Mouse (Mus musculus) stomach, postnatal 0 days (tissue): Measurements from ENCODE around the gene Cyth3.

ENCODE experiments used
- CTCF ChIP-seq: IDR thresholded peaks from 2 replicates; pipeline ENCODE4 v1.5.1; 2016; ENCODE audit warnings: antibody characterized with exemption, low read depth, mild to moderate bottlenecking, moderate library complexity
- EP300 ChIP-seq: optimal IDR thresholded peaks from 2 replicates; pipeline ENCODE3; 2016; ENCODE audit warnings: antibody characterized with exemption

GRCm38 (mm10) chr5:143669393-143669792 lies 47.1 kb downstream of the Cyth3 start:
- TF ChIP-seq CTCF: peak; percentile 58
- TF ChIP-seq EP300: no peak
